Mouse (Mus musculus) macrophage (primary cell): ENCODE measurements around the gene Txlnb. TPM values are rescaled to one million over a fixed set of nuclear protein-coding genes. Genes with fewer than 3 reads are reported as not detected.
A peak's percentile ranks its signal among the peaks of the same experiment; 100 is the strongest.

Experiments used
- H3K27ac ChIP-seq: fragments of 350-480 bp; formaldehyde crosslinking; 2 replicates; pipeline ENCODE4 v1.9.0; 2021
- H3K36me3 ChIP-seq: fragments of 350-480 bp; formaldehyde crosslinking; 2 replicates; pipeline ENCODE4 v1.9.0; 2021; ENCODE audit errors: inconsistent target
- H3K4me3 ChIP-seq: fragments of 350-480 bp; formaldehyde crosslinking; 2 replicates; pipeline ENCODE4 v1.9.0; 2021; ENCODE audit errors: inconsistent target
- H3K79me2 ChIP-seq: fragments of 350-480 bp; formaldehyde crosslinking; 2 replicates; pipeline ENCODE4 v1.9.0; 2021; ENCODE audit errors: inconsistent target
- WGBS: methylation state at CpG from one replicate; pipeline ENCODE4 v1.1.7; 2026; ENCODE audit warnings: inconsistent platforms; ENCODE audit not compliant: missing documents; 5-methylcytosine and 5-hydroxymethylcytosine counted together
- polyA plus RNA-seq: library from polyadenylated mRNA; stranded (reverse); fragments of 250-400 nt; gene quantifications from 3 replicates; pipeline ENCODE4 v1.2.4, GENCODE M21; 2018; ENCODE audit warnings: inconsistent platforms

Gene Txlnb
- polyA plus RNA-seq, 1 experiment from 2014 or later, result 0.73 TPM

- H3K27ac ChIP-seq, result no peak overlapping the region
- no peaks in the 10 kb centered on the region for H3K79me2 ChIP-seq
- 78% methylated on average over 4 of the region's 4 CpGs for WGBS
- H3K36me3 ChIP-seq, result no peaks in the 10 kb centered on the region
- H3K4me3 ChIP-seq, result no peak overlapping the region
Observed at GRCm38 (mm10) chr10:17844781-17845537, 48.9 kb downstream of the Txlnb start.

GRCm38 (mm10) chr10:17857647-17858261, 61.7 kb downstream of the Txlnb start:
- Histone ChIP-seq H3K36me3 (no peaks in the 10 kb centered on the region), H3K4me3 (no peak overlapping the region), H3K79me2 (no peaks in the 10 kb centered on the region), H3K27ac (no peak overlapping the region)
- WGBS, result 95% methylated on average over 9 of the region's 9 CpGs

GRCm38 (mm10) chr10:17860701-17861480, 64.9 kb downstream of the Txlnb start:
- Histone ChIP-seq H3K36me3 (no peaks in the 10 kb centered on the region), H3K79me2 (no peaks in the 10 kb centered on the region), H3K27ac (0 out of 2 replicates have a peak overlapping the region, but pooled peaks have one; percentile 1), H3K4me3 (no peak overlapping the region)
- WGBS, result 75% methylated on average over 6 of the region's 6 CpGs

DNA sequence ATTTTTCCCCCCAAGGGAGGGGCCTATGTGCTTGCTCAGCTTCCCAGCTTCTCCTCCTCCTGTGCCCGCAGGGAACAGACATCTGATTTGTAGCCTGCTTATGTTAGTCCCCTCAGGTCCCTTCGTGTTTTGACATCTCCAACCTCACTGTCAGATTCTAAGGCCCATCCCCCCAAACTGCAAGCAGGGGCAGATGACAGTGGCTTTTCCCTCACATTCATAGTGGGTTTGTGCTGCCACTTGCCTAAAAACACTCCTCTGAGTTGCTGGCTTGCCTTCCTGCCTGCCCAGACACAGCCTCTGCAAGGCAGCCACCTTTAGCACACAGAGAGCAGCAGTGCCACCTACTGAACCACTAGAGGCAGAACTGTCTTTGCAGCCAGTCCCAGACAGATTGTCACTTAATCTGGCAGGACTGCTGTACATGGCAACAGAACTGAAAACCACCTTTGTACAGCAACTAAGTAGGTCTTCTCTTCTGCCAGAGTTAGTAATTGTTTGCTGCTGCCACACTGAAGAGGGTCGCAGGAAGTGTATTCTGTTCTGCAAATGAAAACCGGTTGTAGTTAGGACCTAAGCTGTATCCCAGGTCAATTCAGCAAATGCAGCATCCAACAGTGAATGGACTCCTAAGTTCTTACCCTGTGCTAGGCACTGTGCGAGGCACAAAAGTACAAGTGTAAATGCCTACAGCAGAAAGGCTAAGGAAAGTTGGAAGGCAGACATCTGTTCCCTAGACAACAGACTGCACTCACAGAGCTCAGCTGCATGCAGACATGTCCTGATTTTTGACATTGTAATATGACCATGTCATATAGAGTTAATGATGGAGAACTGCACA, 74.0 kb downstream of the Txlnb start:
- WGBS, result 62% methylated on average over 5 of the region's 5 CpGs
- Histone ChIP-seq H3K4me3 (no peak overlapping the region), H3K27ac (no peak overlapping the region), H3K36me3 (no peaks in the 10 kb centered on the region), H3K79me2 (no peaks in the 10 kb centered on the region)

DNA sequence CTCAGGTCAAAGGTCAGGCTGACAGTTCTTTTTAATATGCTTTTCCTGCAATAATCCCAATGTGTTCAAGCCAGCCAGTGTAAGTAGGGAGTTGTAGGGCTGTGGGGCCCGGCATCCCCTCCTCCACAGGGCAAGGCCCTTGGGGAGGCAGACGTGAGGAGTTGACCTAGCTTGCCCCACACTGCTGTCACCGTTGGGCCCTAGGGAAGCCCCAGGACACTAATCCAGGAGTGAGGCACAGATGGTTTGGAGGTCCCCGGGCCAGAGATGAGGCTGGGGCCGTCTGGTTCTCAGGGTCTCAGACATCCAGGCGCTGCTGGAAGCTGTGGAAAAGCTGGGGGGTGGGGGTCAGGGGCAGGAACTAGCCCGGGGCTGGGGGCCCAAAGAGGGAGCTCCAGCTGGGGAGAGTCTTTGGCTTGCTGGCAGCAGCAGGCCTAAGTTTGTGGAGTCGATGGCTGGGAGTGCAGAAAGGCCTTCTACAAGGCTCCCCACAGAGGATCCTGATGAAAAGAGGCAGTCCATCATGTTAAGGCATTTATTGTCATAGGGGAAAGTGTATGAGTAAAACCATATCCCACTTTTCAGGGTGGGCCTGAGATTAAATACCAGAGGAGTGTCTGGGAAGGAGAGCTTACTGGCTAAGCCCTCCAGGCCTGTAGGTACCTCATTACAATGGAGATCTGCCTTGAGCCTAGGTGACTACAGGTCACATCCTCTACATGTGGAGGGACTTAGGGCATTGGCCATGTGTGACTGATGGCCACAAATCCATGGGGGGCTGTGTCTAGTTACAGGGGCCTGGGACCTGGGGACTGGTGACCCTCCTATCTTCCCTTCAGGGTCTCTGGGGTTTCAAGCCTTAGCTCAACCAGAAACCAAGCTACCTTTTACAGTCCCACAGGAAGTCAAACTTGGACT, 82.2 kb downstream of the Txlnb start:
- H3K27ac ChIP-seq, result no peak overlapping the region
- WGBS, result 93% methylated on average over 8 of the region's 8 CpGs
- H3K79me2 ChIP-seq, result no peaks in the 10 kb centered on the region
- no peaks in the 10 kb centered on the region for H3K36me3 ChIP-seq
- H3K4me3 ChIP-seq, result no peak overlapping the region

DNA sequence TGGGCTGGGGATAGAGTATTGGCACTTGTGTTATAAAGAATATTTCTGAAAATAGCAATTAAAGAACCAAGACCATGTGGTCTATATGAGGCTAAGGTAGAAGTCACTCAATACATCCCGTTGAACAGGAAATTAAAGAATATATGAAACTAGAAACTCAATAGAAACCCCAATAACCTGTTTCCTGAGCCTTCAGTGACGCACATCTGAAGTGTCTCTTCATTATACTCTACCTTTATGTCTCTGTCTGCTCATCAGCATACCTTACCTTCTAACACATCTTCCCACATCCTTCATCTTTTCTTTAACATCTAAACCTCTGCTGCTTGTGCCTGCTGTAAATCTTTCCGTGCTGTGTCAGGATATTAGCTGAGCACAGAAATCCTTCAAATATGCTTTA, 84.0 kb downstream of the Txlnb start:
- H3K4me3 ChIP-seq, result no peak overlapping the region
- WGBS, result 91% methylated on average over 3 of the region's 3 CpGs
- H3K27ac ChIP-seq, result no peak overlapping the region

GRCm38 (mm10) chr10:17880724-17881123, 84.7 kb downstream of the Txlnb start:
- no peak overlapping the region for H3K27ac ChIP-seq

More for the DNA sequence above, 84.0 kb downstream of the Txlnb start:
- no peaks in the 10 kb centered on the region for H3K79me2 ChIP-seq
- no peaks in the 10 kb centered on the region for H3K36me3 ChIP-seq

More at GRCm38 (mm10) chr10:17880724-17881123, 84.7 kb downstream of the Txlnb start:
- Histone ChIP-seq H3K4me3 (no peak overlapping the region), H3K36me3 (no peaks in the 10 kb centered on the region), H3K79me2 (no peaks in the 10 kb centered on the region)
- 100% methylated on average over 2 of the region's 2 CpGs for WGBS

Other genes starting within 250 kb of the Txlnb start
- gene Cited2, start 73.0 kb upstream of the Txlnb start, polyA plus RNA-seq, result 47.4 to 105 TPM (median 66.6 TPM) in 3 replicates
- 8.4 to 15.5 TPM (median 9.3 TPM) in 3 replicates for gene Heca, start 151.8 kb downstream of the Txlnb start, polyA plus RNA-seq
- 133 to 163 TPM (median 154 TPM) in 3 replicates for gene Abracl, start 227.1 kb downstream of the Txlnb start, polyA plus RNA-seq